Mouse (Mus musculus): ENCODE results near the gene Car10. TPM values are rescaled to one million over a fixed set of nuclear protein-coding genes. Genes with fewer than 3 reads are reported as not detected.

The Car10 gene
- polyA plus RNA-seq, 1 experiment, result not detected

DNA sequence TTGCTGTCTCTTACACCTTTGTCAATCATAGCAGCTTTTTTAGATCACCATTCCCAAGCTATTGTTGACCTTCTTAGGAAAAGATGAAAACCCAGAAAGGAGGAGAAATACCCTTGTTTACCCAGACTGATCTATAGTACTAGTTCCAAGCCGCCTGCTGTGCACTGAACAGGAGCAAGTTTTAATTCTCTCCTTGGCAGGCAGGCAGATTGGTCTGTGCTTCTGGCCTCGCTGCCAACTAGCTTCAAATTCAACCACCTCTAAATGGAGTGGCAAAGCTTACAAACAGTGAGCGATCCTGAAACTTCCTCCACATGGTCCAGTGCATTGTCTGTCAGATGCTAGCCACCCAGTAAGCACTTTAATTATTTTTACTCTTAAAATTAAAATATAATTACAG lies 247.0 kb downstream of the Car10 start:
- Histone ChIP-seq H3K4me3 (no peak overlapping the region), H3ac (ENCODE audit: control insufficient read depth, insufficient read length) (no peak overlapping the region), H3K79me2 (ENCODE audit: control insufficient read depth, insufficient read depth) (no peaks in the 10 kb centered on the region), H3K36me3 (ENCODE audit: control insufficient read depth, insufficient read depth) (no peaks in the 10 kb centered on the region), H3K4me2 (ENCODE audit: low read depth) (no peak overlapping the region), H3K27me3 (ENCODE audit: control insufficient read depth, insufficient read depth, insufficient read length) (no peaks in the 10 kb centered on the region)
- TF ChIP-seq TCF3 (IDR thresholded peaks at IDR 0.05; ENCODE audit: insufficient read length, low read depth), result no peak
- TF ChIP-seq MYOD1 (IDR thresholded peaks at IDR 0.05; ENCODE audit: control insufficient read depth in 1 of 3, insufficient read length in 2 of 3, low read depth in 2 of 3), result no peak
- no peak for TF ChIP-seq REST (IDR thresholded peaks at IDR 0.05; ENCODE audit: insufficient read depth, insufficient read length)
- no peak for TF ChIP-seq MAX (IDR thresholded peaks at IDR 0.05; ENCODE audit: low read depth)
- no peak for TF ChIP-seq MYOG (IDR thresholded peaks at IDR 0.05; ENCODE audit: control insufficient read depth in 1 of 3, insufficient read depth in 1 of 3, insufficient read length in 2 of 3, low read depth in 2 of 3)
- no peak for TF ChIP-seq E2F4 (IDR thresholded peaks at IDR 0.05; ENCODE audit: insufficient read depth)
- TF ChIP-seq POLR2AphosphoS2 (IDR thresholded peaks at IDR 0.05; ENCODE audit: insufficient read length, low read depth), result no peak
- no peak for TF ChIP-seq USF1 (IDR thresholded peaks at IDR 0.05; ENCODE audit: low read depth)
- TF ChIP-seq TCF12 (IDR thresholded peaks at IDR 0.05; ENCODE audit: insufficient read depth, poor library complexity, severe bottlenecking), result no peak
- TF ChIP-seq SRF (IDR thresholded peaks at IDR 0.05; ENCODE audit: control insufficient read depth, insufficient read length, low read depth), result no peak
- no peak for TF ChIP-seq POLR2A (IDR thresholded peaks at IDR 0.05; ENCODE audit: insufficient read length, low read depth)

DNA sequence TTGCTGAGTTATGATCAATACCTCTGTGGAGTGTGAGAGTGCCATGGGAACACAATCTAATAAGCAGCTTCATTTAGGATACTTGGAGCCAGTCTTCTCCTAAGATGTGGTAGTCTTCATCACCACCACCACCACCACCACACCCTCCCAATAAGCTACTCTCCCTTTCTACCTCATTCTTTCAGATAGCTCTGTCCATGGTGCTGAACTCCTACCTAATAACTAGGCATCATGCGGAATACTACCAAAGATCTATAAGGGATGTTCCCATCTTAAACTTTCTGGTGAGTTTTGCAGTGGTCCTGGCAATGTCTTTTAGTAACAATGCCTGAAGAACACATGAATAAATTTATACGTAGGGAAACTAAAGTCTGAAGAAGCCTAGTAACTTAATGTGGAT lies 263.7 kb downstream of the Car10 start:
- TF ChIP-seq MYOG (IDR thresholded peaks at IDR 0.05; ENCODE audit: control insufficient read depth in 1 of 3, insufficient read depth in 1 of 3, insufficient read length in 2 of 3, low read depth in 2 of 3), result no peak
- TF ChIP-seq TCF3 (IDR thresholded peaks at IDR 0.05; ENCODE audit: insufficient read length, low read depth), result no peak
- no peak for TF ChIP-seq REST (IDR thresholded peaks at IDR 0.05; ENCODE audit: insufficient read depth, insufficient read length)
- TF ChIP-seq POLR2AphosphoS2 (IDR thresholded peaks at IDR 0.05; ENCODE audit: insufficient read length, low read depth), result no peak
- no peak for TF ChIP-seq MYOD1 (IDR thresholded peaks at IDR 0.05; ENCODE audit: control insufficient read depth in 1 of 3, insufficient read length in 2 of 3, low read depth in 2 of 3)
- no peak for TF ChIP-seq USF1 (IDR thresholded peaks at IDR 0.05; ENCODE audit: low read depth)
- TF ChIP-seq MAX (IDR thresholded peaks at IDR 0.05; ENCODE audit: low read depth), result no peak
- TF ChIP-seq CEBPB (IDR thresholded peaks at IDR 0.05; ENCODE audit: insufficient read depth, poor library complexity, severe bottlenecking), result no peak
- no peak for TF ChIP-seq TCF12 (IDR thresholded peaks at IDR 0.05; ENCODE audit: insufficient read depth, poor library complexity, severe bottlenecking)
- TF ChIP-seq SRF (IDR thresholded peaks at IDR 0.05; ENCODE audit: control insufficient read depth, insufficient read length, low read depth), result no peak
- TF ChIP-seq E2F4 (IDR thresholded peaks at IDR 0.05; ENCODE audit: insufficient read depth), result no peak
- TF ChIP-seq POLR2A (IDR thresholded peaks at IDR 0.05; ENCODE audit: insufficient read length, low read depth), result no peak
- Histone ChIP-seq H3K27me3 (ENCODE audit: control insufficient read depth, insufficient read depth, insufficient read length) (no peaks in the 10 kb centered on the region), H3K4me3 (no peak overlapping the region), H3ac (ENCODE audit: control insufficient read depth, insufficient read length) (no peak overlapping the region), H3K4me2 (ENCODE audit: low read depth) (no peak overlapping the region), H3K79me2 (ENCODE audit: control insufficient read depth, insufficient read depth) (no peaks in the 10 kb centered on the region), H3K36me3 (ENCODE audit: control insufficient read depth, insufficient read depth) (no peaks in the 10 kb centered on the region)

DNA sequence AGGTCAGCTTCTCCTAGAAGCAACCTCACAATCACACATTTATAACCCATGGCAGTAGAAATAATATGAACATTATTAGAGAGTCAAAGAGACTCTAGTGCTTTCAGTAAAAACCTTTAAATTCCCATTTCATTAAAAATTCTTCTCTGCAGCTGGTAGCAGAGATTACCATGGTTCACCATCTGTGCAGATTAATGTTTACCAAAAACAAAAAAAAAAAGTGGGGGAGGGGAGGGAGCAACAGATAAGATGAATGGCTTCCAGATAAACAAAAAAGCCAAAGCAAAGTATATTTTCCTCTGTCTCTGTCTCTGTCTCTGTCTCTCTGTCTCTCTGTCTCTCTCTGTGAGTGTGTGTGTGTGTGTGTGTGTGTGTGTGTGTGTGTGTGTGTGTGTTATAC lies 266.3 kb downstream of the Car10 start:
- H3K79me2 ChIP-seq (ENCODE audit: control insufficient read depth, insufficient read depth), result no peaks in the 10 kb centered on the region
- no peaks in the 10 kb centered on the region for H3K36me3 ChIP-seq (ENCODE audit: control insufficient read depth, insufficient read depth)
- H3ac ChIP-seq (ENCODE audit: control insufficient read depth, insufficient read length), result no peak overlapping the region
- H3K4me2 ChIP-seq (ENCODE audit: low read depth), result no peak overlapping the region
- no peaks in the 10 kb centered on the region for H3K27me3 ChIP-seq (ENCODE audit: control insufficient read depth, insufficient read depth, insufficient read length)
- H3K4me3 ChIP-seq, result no peak overlapping the region
- no peak for TF ChIP-seq CEBPB (IDR thresholded peaks at IDR 0.05; ENCODE audit: insufficient read depth, poor library complexity, severe bottlenecking)
- no peak for TF ChIP-seq TCF12 (IDR thresholded peaks at IDR 0.05; ENCODE audit: insufficient read depth, poor library complexity, severe bottlenecking)
- no peak for TF ChIP-seq MYOD1 (IDR thresholded peaks at IDR 0.05; ENCODE audit: control insufficient read depth in 1 of 3, insufficient read length in 2 of 3, low read depth in 2 of 3)
- TF ChIP-seq POLR2A (IDR thresholded peaks at IDR 0.05; ENCODE audit: insufficient read length, low read depth), result no peak
- TF ChIP-seq SRF (IDR thresholded peaks at IDR 0.05; ENCODE audit: control insufficient read depth, insufficient read length, low read depth), result no peak
- no peak for TF ChIP-seq MAX (IDR thresholded peaks at IDR 0.05; ENCODE audit: low read depth)
- no peak for TF ChIP-seq TCF3 (IDR thresholded peaks at IDR 0.05; ENCODE audit: insufficient read length, low read depth)
- no peak for TF ChIP-seq POLR2AphosphoS2 (IDR thresholded peaks at IDR 0.05; ENCODE audit: insufficient read length, low read depth)
- TF ChIP-seq USF1 (IDR thresholded peaks at IDR 0.05; ENCODE audit: low read depth), result no peak
- no peak for TF ChIP-seq MYOG (IDR thresholded peaks at IDR 0.05; ENCODE audit: control insufficient read depth in 1 of 3, insufficient read depth in 1 of 3, insufficient read length in 2 of 3, low read depth in 2 of 3)
- no peak for TF ChIP-seq E2F4 (IDR thresholded peaks at IDR 0.05; ENCODE audit: insufficient read depth)

DNA sequence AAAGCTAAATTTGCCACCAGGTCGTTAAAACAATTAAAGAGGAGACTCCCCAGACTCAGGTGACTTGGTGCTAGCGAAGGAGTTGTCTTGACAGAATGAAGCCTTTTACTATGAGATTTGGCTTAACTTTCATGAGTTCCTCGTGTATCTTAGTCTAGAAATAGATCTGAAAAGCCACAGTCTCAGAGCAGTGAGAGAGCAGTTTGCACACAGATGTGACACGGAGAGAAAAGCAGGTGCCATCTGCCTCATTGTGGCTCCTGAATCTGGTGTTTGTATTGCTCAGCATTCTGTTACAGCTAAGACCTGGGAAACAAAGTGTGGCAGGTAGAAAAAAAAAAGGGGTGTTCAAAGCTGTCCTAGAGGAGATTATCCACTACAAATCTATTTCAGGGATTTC lies 269.4 kb downstream of the Car10 start:
- Histone ChIP-seq H3K4me3 (no peak overlapping the region), H3K27me3 (ENCODE audit: control insufficient read depth, insufficient read depth, insufficient read length) (no peaks in the 10 kb centered on the region), H3K36me3 (ENCODE audit: control insufficient read depth, insufficient read depth) (no peaks in the 10 kb centered on the region), H3ac (ENCODE audit: control insufficient read depth, insufficient read length) (no peak overlapping the region), H3K4me2 (ENCODE audit: low read depth) (no peak overlapping the region), H3K79me2 (ENCODE audit: control insufficient read depth, insufficient read depth) (no peaks in the 10 kb centered on the region)
- no peak for TF ChIP-seq MAX (IDR thresholded peaks at IDR 0.05; ENCODE audit: low read depth)
- TF ChIP-seq SRF (IDR thresholded peaks at IDR 0.05; ENCODE audit: control insufficient read depth, insufficient read length, low read depth), result no peak
- no peak for TF ChIP-seq POLR2AphosphoS2 (IDR thresholded peaks at IDR 0.05; ENCODE audit: insufficient read length, low read depth)
- no peak for TF ChIP-seq MYOG (IDR thresholded peaks at IDR 0.05; ENCODE audit: control insufficient read depth in 1 of 3, insufficient read depth in 1 of 3, insufficient read length in 2 of 3, low read depth in 2 of 3)
- no peak for TF ChIP-seq TCF3 (IDR thresholded peaks at IDR 0.05; ENCODE audit: insufficient read length, low read depth)
- no peak for TF ChIP-seq REST (IDR thresholded peaks at IDR 0.05; ENCODE audit: insufficient read depth, insufficient read length)
- TF ChIP-seq MYOD1 (IDR thresholded peaks at IDR 0.05; ENCODE audit: control insufficient read depth in 1 of 3, insufficient read length in 2 of 3, low read depth in 2 of 3), result no peak
- TF ChIP-seq POLR2A (IDR thresholded peaks at IDR 0.05; ENCODE audit: insufficient read length, low read depth), result no peak
- no peak for TF ChIP-seq CEBPB (IDR thresholded peaks at IDR 0.05; ENCODE audit: insufficient read depth, poor library complexity, severe bottlenecking)
- no peak for TF ChIP-seq E2F4 (IDR thresholded peaks at IDR 0.05; ENCODE audit: insufficient read depth)
- TF ChIP-seq TCF12 (IDR thresholded peaks at IDR 0.05; ENCODE audit: insufficient read depth, poor library complexity, severe bottlenecking), result no peak
